8 mouse cellular contexts compared by ENCODE assay signal in genomic region chr2:168230773-168231470, GRCm38 (mm10). TPM values are rescaled to one million over a fixed set of nuclear protein-coding genes. Genes with fewer than 3 reads are reported as not detected.
DNase-seq lines count a peak whose midpoint lies in the region; ATAC-seq lines count a peak whose summit lies in the region.

No protein-coding gene starts in this region.

- peaks cover 37% of the 10 kb centered on the region for H3K4me1 ChIP-seq in forebrain, embryonic 13.5 days
- H3K4me1 ChIP-seq in kidney, embryonic 16.5 days (ENCODE audit: insufficient read depth, low read length): peaks cover 29% of the 10 kb centered on the region
- peaks cover 27% of the 10 kb centered on the region for H3K4me1 ChIP-seq in stomach, embryonic 15.5 days

- H3K4me3 ChIP-seq in forebrain, embryonic 13.5 days: peak overlapping the region; percentile 94
- peak overlapping the region; percentile 94 for H3K4me3 ChIP-seq in kidney, embryonic 16.5 days (ENCODE audit: low read length)
- peak overlapping the region; percentile 100 for H3K4me3 ChIP-seq in stomach, embryonic 15.5 days (replicated peaks)

- whole genome bisulfite sequencing in forebrain, embryonic 13.5 days: 5% methylated on average over 78 of the region's 105 CpGs
- WGBS in kidney, embryonic 16.5 days: 3% methylated on average over 104 of the region's 105 CpGs
- WGBS in stomach, embryonic 15.5 days: 3% methylated on average over 94 of the region's 105 CpGs

- no peaks in the 10 kb centered on the region for H3K27me3 ChIP-seq in forebrain, embryonic 13.5 days
- no peaks in the 10 kb centered on the region for H3K27me3 ChIP-seq in kidney, embryonic 16.5 days (ENCODE audit: insufficient read depth, low read length)
- no peaks in the 10 kb centered on the region for H3K27me3 ChIP-seq in stomach, embryonic 15.5 days (replicated peaks)

- peak overlapping the region; percentile 100 for H3K4me2 ChIP-seq in forebrain, embryonic 13.5 days
- H3K4me2 ChIP-seq in kidney, embryonic 16.5 days (replicated peaks; ENCODE audit: low read depth, low read length): peak overlapping the region; percentile 99
- H3K4me2 ChIP-seq in stomach, embryonic 15.5 days: peak overlapping the region; percentile 99

- ATAC-seq in forebrain, embryonic 13.5 days: peak; percentile 72
- ATAC-seq in kidney, embryonic 16.5 days (ENCODE audit: low FRiP score, low TSS enrichment): peak; percentile 64
- ATAC-seq in stomach, embryonic 15.5 days (ENCODE audit: insufficient read depth, low FRiP score, low read depth): peak; percentile 45; the same call in 1 of the 2 replicates

- H3K36me3 ChIP-seq in forebrain, embryonic 13.5 days (ENCODE audit: poor library complexity, severe bottlenecking): peaks cover 28% of the 10 kb centered on the region
- peaks cover 28% of the 10 kb centered on the region for H3K36me3 ChIP-seq in kidney, embryonic 16.5 days (ENCODE audit: insufficient read depth, low read length)
- peaks cover 14% of the 10 kb centered on the region for H3K36me3 ChIP-seq in stomach, embryonic 15.5 days

- peak; percentile 23 for DNase-seq in right cerebral cortex, adult 18-20 months
- DNase-seq in right cerebral cortex, postnatal 25 days: no peak
- DNase-seq in c-Kit-positive CD71-positive TER-119-positive erythroid progenitor cells, embryonic 14.5 days (ENCODE audit: low spot score): peak; percentile 10
- DNase-seq in lung, postnatal 4 days: peak; percentile 40 to 52
- no peak for DNase-seq in urinary bladder, postnatal 4 days (ENCODE audit: low spot score in 2 of 2)

- peak overlapping the region; percentile 86 for H3K9ac ChIP-seq in forebrain, embryonic 13.5 days
- H3K9ac ChIP-seq in kidney, embryonic 16.5 days (replicated peaks; ENCODE audit: low read length): peak overlapping the region; percentile 97
- peak overlapping the region; percentile 96 for H3K9ac ChIP-seq in stomach, embryonic 15.5 days

- no peaks in the 10 kb centered on the region for H3K9me3 ChIP-seq in forebrain, embryonic 13.5 days (replicated peaks)
- no peaks in the 10 kb centered on the region for H3K9me3 ChIP-seq in kidney, embryonic 16.5 days (ENCODE audit: low read length)
- no peaks in the 10 kb centered on the region for H3K9me3 ChIP-seq in stomach, embryonic 15.5 days

- H3K27ac ChIP-seq in forebrain, embryonic 13.5 days: peak overlapping the region; percentile 90
- peak overlapping the region; percentile 97 for H3K27ac ChIP-seq in kidney, embryonic 16.5 days (ENCODE audit: low read length)
- peak overlapping the region; percentile 95 for H3K27ac ChIP-seq in stomach, embryonic 15.5 days

RNA-seq across cellular contexts. Expression of gene Mocs3, which starts 0.5 kb away (rescaled TPM):
- polyA plus RNA-seq in forebrain, embryonic 13.5 days (2015; fragmentation: Nextera tagmentation; extraction: Ambion mirVana): 5.8 and 7.0 TPM in 2 replicates
- polyA plus RNA-seq in kidney, embryonic 16.5 days (2015; fragmentation: Nextera tagmentation; extraction: Ambion mirVana): 6.0 and 6.2 TPM in 2 replicates
- polyA plus RNA-seq in stomach, embryonic 15.5 days (2015; fragmentation: Nextera tagmentation; extraction: Ambion mirVana): 7.1 and 8.1 TPM in 2 replicates

RNA-seq across cellular contexts. Expression of gene Dpm1, which starts 0.5 kb away (rescaled TPM):
- 66.4 and 77.3 TPM in 2 replicates for polyA plus RNA-seq in forebrain, embryonic 13.5 days (2015; fragmentation: Nextera tagmentation; extraction: Ambion mirVana)
- 82.2 and 99.4 TPM in 2 replicates for polyA plus RNA-seq in kidney, embryonic 16.5 days (2015; fragmentation: Nextera tagmentation; extraction: Ambion mirVana)
- 98.6 and 101 TPM in 2 replicates for polyA plus RNA-seq in stomach, embryonic 15.5 days (2015; fragmentation: Nextera tagmentation; extraction: Ambion mirVana)

RNA-seq across cellular contexts. Expression of gene Gm20716, which starts 0.8 kb away (rescaled TPM):
- polyA plus RNA-seq in forebrain, embryonic 13.5 days (2015; fragmentation: Nextera tagmentation; extraction: Ambion mirVana): 26.9 and 32.7 TPM in 2 replicates
- polyA plus RNA-seq in kidney, embryonic 16.5 days (2015; fragmentation: Nextera tagmentation; extraction: Ambion mirVana): 16.7 and 18.6 TPM in 2 replicates
- polyA plus RNA-seq in stomach, embryonic 15.5 days (2015; fragmentation: Nextera tagmentation; extraction: Ambion mirVana): 18.2 and 18.8 TPM in 2 replicates

RNA-seq across cellular contexts. Expression of gene Adnp, which starts 24.0 kb away (rescaled TPM):
- polyA plus RNA-seq in forebrain, embryonic 13.5 days (2015; fragmentation: Nextera tagmentation; extraction: Ambion mirVana): 2.5 and 4.0 TPM in 2 replicates
- 1.3 and 2.3 TPM in 2 replicates for polyA plus RNA-seq in kidney, embryonic 16.5 days (2015; fragmentation: Nextera tagmentation; extraction: Ambion mirVana)
- 10.2 and 10.5 TPM in 2 replicates for polyA plus RNA-seq in stomach, embryonic 15.5 days (2015; fragmentation: Nextera tagmentation; extraction: Ambion mirVana)

RNA-seq across cellular contexts. Expression of gene Kcng1, which starts 50.6 kb away (rescaled TPM):
- 9.0 and 12.1 TPM in 2 replicates for polyA plus RNA-seq in forebrain, embryonic 13.5 days (2015; fragmentation: Nextera tagmentation; extraction: Ambion mirVana)
- polyA plus RNA-seq in kidney, embryonic 16.5 days (2015; fragmentation: Nextera tagmentation; extraction: Ambion mirVana): 1.5 and 2.9 TPM in 2 replicates
- polyA plus RNA-seq in stomach, embryonic 15.5 days (2015; fragmentation: Nextera tagmentation; extraction: Ambion mirVana): 6.4 and 6.9 TPM in 2 replicates

Comparison
In these comparisons a context has a peak if more than half of its experiments do, and no peak if none do; other contexts are left out.
1. DNase-seq: peak in right cerebral cortex, adult 18-20 months (single experiment), c-Kit-positive CD71-positive TER-119-positive erythroid progenitor cells, embryonic 14.5 days (single experiment) and lung, postnatal 4 days (2 of 2); none in right cerebral cortex, postnatal 25 days (single experiment) and urinary bladder, postnatal 4 days (0 of 2).
2. Peak in every context shown above with its lines, with median percentiles within 50 percentile points of each other: ATAC-seq, H3K27ac ChIP-seq, H3K4me2 ChIP-seq, H3K4me3 ChIP-seq and H3K9ac ChIP-seq.